Mouse (Mus musculus) liver, adult 2 months (tissue): ENCODE results near the gene Pttg1ip.
A peak's percentile ranks its signal among the peaks of the same experiment; 100 is the strongest.

Experiments
- CTCF ChIP-seq: fragments of 200-500 bp; IDR thresholded peaks from 2 replicates; pipeline ENCODE4 v1.5.1; 2011; ENCODE audit warnings: low read depth, low read length, control low read depth
- POLR2A ChIP-seq: fragments of 200-500 bp; IDR thresholded peaks from 2 replicates; pipeline ENCODE4 v1.6.1; 2011; ENCODE audit warnings: low read length, control low read depth; ENCODE audit not compliant: insufficient read depth; ENCODE audit errors: extremely low read depth

DNA sequence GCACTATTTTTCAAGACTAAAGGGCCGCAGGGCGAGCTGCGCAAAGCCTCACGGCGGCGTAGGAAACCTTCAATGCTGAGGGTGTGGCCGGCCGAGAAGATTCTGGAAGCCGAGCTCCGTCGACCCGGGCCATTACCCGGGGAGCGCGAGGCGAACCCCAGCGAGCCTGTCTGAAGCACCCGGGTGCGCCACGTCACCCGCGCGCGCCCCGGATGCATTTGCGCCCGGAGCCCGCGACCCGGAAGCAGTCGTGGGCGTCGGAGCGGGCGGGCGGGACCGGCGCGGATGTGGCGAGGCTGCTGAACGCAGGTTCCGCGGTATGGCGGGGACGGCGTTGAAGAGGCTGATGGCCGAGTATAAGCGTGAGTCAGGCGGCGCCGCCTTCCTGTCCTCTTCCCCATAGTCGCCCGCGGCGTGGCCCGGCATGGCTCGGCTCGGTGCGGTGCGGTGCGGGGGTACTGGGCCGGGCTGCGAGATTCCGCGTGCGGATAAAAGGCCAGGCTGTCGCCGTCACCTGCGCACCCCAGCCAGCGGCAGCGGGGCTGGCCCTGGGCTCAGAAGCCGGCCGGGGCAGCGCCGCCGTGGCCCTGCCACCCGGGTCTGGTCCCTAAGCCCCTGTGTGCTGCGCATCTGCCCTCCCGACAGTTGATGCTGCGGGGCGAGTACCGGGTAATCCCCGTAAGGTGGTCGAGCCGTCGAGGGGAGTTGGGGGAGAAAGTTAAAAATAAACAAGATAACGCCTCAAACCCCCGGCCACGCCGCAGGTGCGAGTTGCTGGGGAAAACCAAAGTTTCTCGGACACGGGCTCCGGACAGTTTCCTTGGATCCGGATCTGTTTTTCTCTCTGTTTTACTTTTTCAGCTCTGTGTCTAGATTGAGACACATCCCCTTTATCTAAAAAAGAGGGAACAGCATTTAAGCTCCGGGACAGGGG lies 40.8 kb downstream of the Pttg1ip start, which contains the start of gene Ube2g2:
- no peak for TF ChIP-seq CTCF
- peak; percentile 72 for TF ChIP-seq POLR2A
